Mouse (Mus musculus) limb, embryonic 10.5 days (tissue): ENCODE measurements around the gene Foxred1. TPM values are rescaled to one million over a fixed set of nuclear protein-coding genes. Genes with fewer than 3 reads are reported as not detected.

Experiments
- DNase-seq: peaks from one replicate; pipeline ENCODE4 v3.0.0-alpha.2; 2017; ENCODE audit warnings: low spot score
- H3K27ac ChIP-seq: fragments of 300-500 bp; sonication (generic); 2 replicates; pipeline ENCODE4 v1.5.1; 2016; ENCODE audit warnings: mild to moderate bottlenecking
- H3K27me3 ChIP-seq: fragments of 300-500 bp; sonication (generic); 2 replicates; pipeline ENCODE4 v1.6.1; 2016; ENCODE audit warnings: low read depth, mild to moderate bottlenecking; ENCODE audit not compliant: poor library complexity, severe bottlenecking
- H3K36me3 ChIP-seq: fragments of 300-500 bp; sonication (generic); 2 replicates; pipeline ENCODE4 v1.6.1; 2016; ENCODE audit warnings: mild to moderate bottlenecking, moderate library complexity
- H3K4me1 ChIP-seq: fragments of 300-500 bp; sonication (generic); 2 replicates; pipeline ENCODE4 v1.6.1; 2016
- H3K4me3 ChIP-seq: fragments of 300-500 bp; sonication (generic); 2 replicates; pipeline ENCODE4 v1.5.1; 2016; ENCODE audit warnings: mild to moderate bottlenecking, moderate library complexity
- H3K9me3 ChIP-seq: fragments of 300-500 bp; sonication (generic); replicated peaks from 2 replicates; pipeline ENCODE4 v1.6.1; 2016; ENCODE audit warnings: mild to moderate bottlenecking
- WGBS: fragments of 180-500 bp; shearing (Covaris S2); methylation state at CpG from one replicate; pipeline ENCODE4 v1.1.7; 2016; 5-methylcytosine and 5-hydroxymethylcytosine counted together
- polyA plus RNA-seq: library from polyadenylated mRNA; unstranded; fragments of >200 nt; fragmentation: Nextera tagmentation; extraction: Ambion mirVana; gene quantifications from 2 replicates; pipeline ENCODE4 v1.2.1, GENCODE M21; 2016

Foxred1 gene
- polyA plus RNA-seq, 1 experiment from 2014 or later, result 56.7 TPM

DNA sequence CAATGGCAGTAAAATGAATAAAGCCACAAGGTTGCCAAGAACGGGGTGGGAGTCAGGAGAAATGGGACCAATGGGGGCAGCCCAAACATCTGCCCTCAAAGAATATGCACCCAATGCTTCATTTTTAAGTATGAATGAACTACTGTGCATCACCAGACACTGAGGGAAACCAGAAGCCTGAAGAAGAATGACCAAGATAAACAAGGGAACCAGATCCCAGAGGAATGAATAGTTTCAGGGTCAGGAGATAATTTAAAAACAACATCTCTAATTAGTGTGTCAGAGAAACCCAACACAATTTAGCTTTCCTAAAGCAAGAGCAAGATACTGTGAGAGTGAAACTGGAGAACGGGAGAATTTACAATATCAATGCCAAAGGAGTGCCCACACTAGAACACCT is 50.2 kb downstream of the Foxred1 start:
- DNase-seq, result no peak
- Histone ChIP-seq H3K4me1 (no peaks in the 10 kb centered on the region), H3K9me3 (no peaks in the 10 kb centered on the region; the same call in 1 of the 2 replicates), H3K4me3 (no peak overlapping the region), H3K36me3 (peaks cover 18% of the 10 kb centered on the region), H3K27me3 (no peaks in the 10 kb centered on the region), H3K27ac (no peak overlapping the region)
- WGBS, result 73% methylated on average over 2 of the region's 2 CpGs

DNA sequence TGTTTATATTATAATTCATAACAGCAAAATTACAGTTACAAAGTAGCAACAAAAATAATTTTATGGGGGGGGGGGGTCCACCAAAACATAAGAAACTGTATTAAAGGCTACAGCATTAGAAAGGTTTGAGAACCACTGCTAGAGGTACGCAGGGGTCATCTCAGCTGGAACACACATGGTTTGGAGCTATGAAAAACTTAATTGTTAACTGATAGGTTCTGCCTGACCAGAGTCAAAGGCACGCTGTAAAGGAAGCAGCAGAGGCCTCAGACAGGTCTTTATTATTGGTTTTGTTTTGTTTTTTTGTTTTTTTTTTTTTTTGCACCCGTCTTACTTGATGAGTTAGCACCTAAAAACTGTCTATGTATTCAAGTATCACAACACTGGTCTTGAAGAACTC is 52.4 kb downstream of the Foxred1 start:
- H3K27me3 ChIP-seq, result no peaks in the 10 kb centered on the region
- 79% methylated on average over 3 of the region's 3 CpGs for WGBS
- H3K9me3 ChIP-seq, result no peaks in the 10 kb centered on the region; the same call in 1 of the 2 replicates
- no peak for DNase-seq
- no peaks in the 10 kb centered on the region for H3K4me1 ChIP-seq
- H3K36me3 ChIP-seq, result peaks cover 12% of the 10 kb centered on the region
- H3K4me3 ChIP-seq, result no peak overlapping the region
- H3K27ac ChIP-seq, result no peak overlapping the region

DNA sequence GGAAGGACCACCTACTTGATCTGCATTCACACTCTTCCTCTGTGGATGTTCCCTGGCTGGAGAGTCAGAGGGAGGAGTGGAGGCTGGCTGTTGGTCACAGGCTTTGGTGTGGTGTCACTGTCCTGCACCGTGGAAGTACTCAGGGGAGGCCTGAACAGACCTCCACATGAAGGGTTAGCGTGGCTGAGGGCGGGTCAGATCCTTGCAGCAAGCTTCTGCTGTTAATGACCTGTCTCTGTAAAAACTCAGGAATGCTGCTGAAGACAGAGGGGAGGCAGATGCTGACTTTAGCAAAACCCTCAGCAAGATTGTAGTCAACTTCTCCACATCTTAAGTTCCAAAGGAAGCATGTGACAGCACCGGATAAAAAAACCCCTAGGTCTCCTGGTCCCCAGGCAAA is 54.0 kb downstream of the Foxred1 start:
- Histone ChIP-seq H3K27ac (no peak overlapping the region), H3K36me3 (peaks cover 8% of the 10 kb centered on the region), H3K4me1 (no peaks in the 10 kb centered on the region), H3K27me3 (no peaks in the 10 kb centered on the region), H3K4me3 (no peak overlapping the region), H3K9me3 (no peaks in the 10 kb centered on the region; the same call in 1 of the 2 replicates)
- 65% methylated on average over 4 of the region's 4 CpGs for WGBS
- no peak for DNase-seq

DNA sequence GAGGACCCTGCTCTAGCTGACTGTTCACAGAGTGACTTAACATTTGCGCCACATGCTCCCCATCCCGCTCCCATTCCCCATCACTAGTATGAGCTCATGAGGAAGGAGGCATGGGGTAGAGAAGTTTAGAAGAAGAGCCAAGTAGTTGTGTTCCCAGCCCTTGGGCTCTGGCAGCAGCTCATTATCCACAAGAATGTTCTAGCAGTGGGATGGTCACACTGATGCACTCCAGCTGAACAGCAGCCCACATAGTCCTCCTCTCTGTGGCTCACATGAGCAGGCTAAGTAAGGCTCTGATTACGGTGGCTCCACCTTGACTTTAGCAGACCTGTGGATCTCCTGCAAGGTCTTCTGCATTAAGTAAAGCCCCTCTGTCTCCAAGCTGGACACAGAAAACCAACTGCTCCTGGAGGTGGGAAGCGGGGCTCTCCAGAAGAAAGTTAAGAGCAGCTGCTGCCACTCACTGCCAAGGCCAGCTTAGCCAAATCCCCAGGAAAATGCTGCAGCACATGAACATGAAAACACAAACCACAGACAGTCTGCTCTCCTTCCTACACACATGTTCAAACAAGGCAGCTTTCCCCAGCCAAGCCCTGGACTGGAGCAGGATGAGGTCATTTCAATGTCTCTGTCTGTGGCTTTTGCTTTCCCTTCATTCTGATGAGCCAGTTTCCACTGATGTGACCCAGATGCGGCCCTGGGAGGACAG is 54.7 kb downstream of the Foxred1 start:
- no peak overlapping the region for H3K4me3 ChIP-seq
- H3K27me3 ChIP-seq, result no peaks in the 10 kb centered on the region
- peaks cover 8% of the 10 kb centered on the region for H3K36me3 ChIP-seq
- DNase-seq, result no peak
- H3K4me1 ChIP-seq, result no peaks in the 10 kb centered on the region
- no peak overlapping the region for H3K27ac ChIP-seq
- 89% methylated on average over 5 of the region's 5 CpGs for WGBS
- H3K9me3 ChIP-seq, result no peaks in the 10 kb centered on the region; the same call in 1 of the 2 replicates

Other genes with a start within 250 kb of the Foxred1 start
- gene St3gal4, start 91.8 kb downstream of the Foxred1 start, polyA plus RNA-seq, result 19.0 and 21.3 TPM in 2 replicates
- gene Dcps, start 35.0 kb downstream of the Foxred1 start, polyA plus RNA-seq, result 86.0 and 92.3 TPM in 2 replicates
- 93.7 and 100 TPM in 2 replicates for gene Srpr, start 10.9 kb downstream of the Foxred1 start, polyA plus RNA-seq
- gene Tirap, start 10.8 kb downstream of the Foxred1 start, polyA plus RNA-seq, result 20.0 and 22.1 TPM in 2 replicates
- gene Fam118b, start 56.8 kb upstream of the Foxred1 start, polyA plus RNA-seq, result 62.6 and 66.7 TPM in 2 replicates
- 35.6 and 36.8 TPM in 2 replicates for gene Rpusd4, start 56.8 kb upstream of the Foxred1 start, polyA plus RNA-seq
- gene Cdon, start 210.1 kb upstream of the Foxred1 start, polyA plus RNA-seq, result 10.5 and 16.1 TPM in 2 replicates